In the genomic region with DNA sequence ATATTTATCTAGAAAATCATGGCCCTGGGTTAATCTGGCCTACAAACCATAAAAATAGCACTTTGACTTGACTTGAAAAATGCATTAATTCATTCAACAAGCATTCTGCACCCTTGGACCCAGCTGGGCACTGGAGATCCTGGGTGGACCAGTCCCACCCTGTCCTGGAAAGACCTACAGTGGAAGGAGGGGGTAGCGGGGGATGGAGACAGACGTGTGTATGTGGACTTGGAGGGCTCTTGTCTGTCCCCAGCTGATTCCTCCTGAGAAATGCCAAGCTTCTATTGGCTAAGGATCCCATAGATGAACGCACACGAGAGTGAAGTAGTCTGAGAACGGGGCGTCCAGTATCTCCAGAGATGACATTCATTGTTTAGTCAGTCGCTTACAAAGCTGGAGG, we compare ENCODE assay signal across 25 mouse cellular contexts. TPM values are rescaled to one million over a fixed set of nuclear protein-coding genes. Genes with fewer than 3 reads are reported as not detected.
DNase-seq lines count a peak whose midpoint lies in the region; ATAC-seq lines count a peak whose summit lies in the region.
"Had no signal": no experiment of that assay in that cellular context is flagged by ENCODE, and none has a peak within 500 bp of the region (broad histone marks: within the 10 kb centered on the region; RNA-seq: fewer than 3 reads in every experiment).

No protein-coding gene starts in this region.

- no peak overlapping the region for H3K9ac ChIP-seq in heart, embryonic 11.5 days (ENCODE audit: low read depth, low read length)
- no peak overlapping the region for H3K9ac ChIP-seq in kidney, embryonic 16.5 days (replicated peaks; ENCODE audit: low read length)
- H3K9ac ChIP-seq in heart, embryonic 16.5 days (ENCODE audit: low read length): no peak overlapping the region
- H3K9ac ChIP-seq: forebrain, embryonic 13.5 days; liver, embryonic 13.5 days had no signal

- peak; percentile 48 to 49 for DNase-seq in heart, adult 18-20 months
- no peak for DNase-seq in kidney, adult 18-20 months
- peak; percentile 84 for DNase-seq in lung, postnatal 10 days
- DNase-seq in left cerebral cortex, adult 11 months (ENCODE audit: low spot score): no peak
- no peak for DNase-seq in adrenal gland, postnatal 25 days
- DNase-seq: cerebellum, adult 18-20 months; liver, embryonic 13.5 days; thymus, adult 18-20 months had no signal

- no peaks in the 10 kb centered on the region for H3K9me3 ChIP-seq in heart, embryonic 11.5 days (replicated peaks; ENCODE audit: control insufficient read depth, low read length)
- H3K9me3 ChIP-seq in kidney, embryonic 16.5 days (ENCODE audit: low read length): no peaks in the 10 kb centered on the region
- H3K9me3 ChIP-seq in heart, embryonic 16.5 days (replicated peaks; ENCODE audit: control insufficient read depth, low read length): 0 out of 2 replicates have a peak, but pooled peaks cover 2% of the 10 kb centered on the region
- H3K9me3 ChIP-seq: embryonic facial prominence, embryonic 10.5 days; forebrain, embryonic 13.5 days had no signal

- H3K4me2 ChIP-seq in heart, embryonic 11.5 days: no peak overlapping the region
- no peak overlapping the region for H3K4me2 ChIP-seq in kidney, embryonic 16.5 days (replicated peaks; ENCODE audit: low read depth, low read length)
- H3K4me2 ChIP-seq in heart, embryonic 16.5 days (ENCODE audit: low read depth, low read length): no peak overlapping the region
- H3K4me2 ChIP-seq: forebrain, embryonic 13.5 days; liver, embryonic 13.5 days had no signal

- H3K4me1 ChIP-seq in heart, embryonic 11.5 days (ENCODE audit: control insufficient read depth, insufficient read depth, low read length): peaks cover 7% of the 10 kb centered on the region; the same call in 1 of the 2 replicates
- no peaks in the 10 kb centered on the region for H3K4me1 ChIP-seq in kidney, embryonic 16.5 days (ENCODE audit: insufficient read depth, low read length)
- H3K4me1 ChIP-seq in heart, embryonic 16.5 days (ENCODE audit: control insufficient read depth, insufficient read depth, low read length): 0 out of 2 replicates have a peak, but pooled peaks cover 3% of the 10 kb centered on the region
- H3K4me1 ChIP-seq: forebrain, embryonic 13.5 days; liver, embryonic 13.5 days had no signal

- H3K4me3 ChIP-seq in heart, embryonic 11.5 days (ENCODE audit: low read depth, low read length): no peak overlapping the region
- no peak overlapping the region for H3K4me3 ChIP-seq in kidney, embryonic 16.5 days (ENCODE audit: low read length)
- no peak overlapping the region for H3K4me3 ChIP-seq in heart, embryonic 16.5 days (ENCODE audit: low read length)
- H3K4me3 ChIP-seq: embryonic facial prominence, embryonic 10.5 days; forebrain, embryonic 13.5 days; liver, embryonic 13.5 days had no signal

- no peak overlapping the region for H3K27ac ChIP-seq in heart, embryonic 11.5 days (ENCODE audit: low read depth, low read length)
- peak overlapping the region; percentile 54; the same call in 1 of the 2 replicates for H3K27ac ChIP-seq in kidney, embryonic 16.5 days (ENCODE audit: low read length)
- peak overlapping the region; percentile 80 for H3K27ac ChIP-seq in heart, embryonic 16.5 days (ENCODE audit: low read length)
- H3K27ac ChIP-seq: forebrain, embryonic 13.5 days; liver, embryonic 13.5 days had no signal

- H3K36me3 ChIP-seq in heart, embryonic 11.5 days (ENCODE audit: control insufficient read depth, insufficient read depth, low read length): no peaks in the 10 kb centered on the region
- no peaks in the 10 kb centered on the region for H3K36me3 ChIP-seq in kidney, embryonic 16.5 days (ENCODE audit: insufficient read depth, low read length)
- no peaks in the 10 kb centered on the region for H3K36me3 ChIP-seq in heart, embryonic 16.5 days (ENCODE audit: control insufficient read depth, insufficient read depth)
- H3K36me3 ChIP-seq: embryonic facial prominence, embryonic 10.5 days; liver, embryonic 13.5 days had no signal

- WGBS in heart, embryonic 11.5 days (ENCODE audit: insufficient replicate concordance): 83% methylated on average over 7 of the region's 7 CpGs
- 87% methylated on average over 7 of the region's 7 CpGs for WGBS in kidney, embryonic 16.5 days
- WGBS in heart, embryonic 16.5 days: 79% methylated on average over 7 of the region's 7 CpGs

- no peak for ATAC-seq in heart, embryonic 11.5 days (replicated peaks; ENCODE audit: insufficient number of reproducible peaks, low FRiP score, low TSS enrichment)
- no peak for ATAC-seq in kidney, embryonic 16.5 days (ENCODE audit: low FRiP score, low TSS enrichment)
- ATAC-seq in heart, embryonic 16.5 days (replicated peaks; ENCODE audit: extremely low read depth, insufficient read depth, low FRiP score): no peak
- ATAC-seq: forebrain, embryonic 13.5 days; inflammation-experienced regulatory T-cells, adult 6 months; midbrain, embryonic 16.5 days had no signal

- H3K27me3 ChIP-seq in heart, embryonic 11.5 days (ENCODE audit: control insufficient read depth, insufficient read depth, low read length): 0 out of 2 replicates have a peak, but pooled peaks cover 4% of the 10 kb centered on the region
- H3K27me3 ChIP-seq in kidney, embryonic 16.5 days (ENCODE audit: insufficient read depth, low read length): no peaks in the 10 kb centered on the region
- H3K27me3 ChIP-seq in heart, embryonic 16.5 days (ENCODE audit: control insufficient read depth, insufficient read depth, low read length): no peaks in the 10 kb centered on the region
- H3K27me3 ChIP-seq: forebrain, embryonic 13.5 days; liver, embryonic 13.5 days had no signal

RNA-seq across cellular contexts. Expression of a gene that starts 18.0 kb away (rescaled TPM):
- not detected for total RNA-seq in heart, adult 18-20 months (2021)
- not detected in 2 replicates for polyA plus RNA-seq in heart, embryonic 11.5 days (2014; fragmentation: Nextera tagmentation; extraction: Ambion mirVana)
- polyA plus RNA-seq in kidney, embryonic 16.5 days (2015; fragmentation: Nextera tagmentation; extraction: Ambion mirVana): not detected in 2 replicates
- polyA plus RNA-seq in heart, embryonic 16.5 days (2015; fragmentation: Nextera tagmentation; extraction: Ambion mirVana): not detected in 2 replicates
- not detected in 2 replicates for total RNA-seq in adrenal gland, postnatal 25 days (2021)
- total RNA-seq: adrenal gland, adult 2 months; CH12.LX; gastrocnemius, postnatal 25 days; layer of hippocampus, postnatal 25 days; left cerebral cortex, postnatal 25 days; megakaryocyte, adult 5-6 weeks had no signal
- polyA plus RNA-seq: adrenal gland, adult 2 months; brain, embryonic 14.5 days; embryonic facial prominence, embryonic 10.5 days; forebrain, embryonic 13.5 days; hindbrain, embryonic 11.5 days; inflammation-experienced regulatory T-cells, adult 6 months; liver, embryonic 13.5 days; midbrain, embryonic 16.5 days; small intestine, adult 2 months; stomach, embryonic 14.5 days had no signal

RNA-seq across cellular contexts. Expression of a gene that starts 26.8 kb away (rescaled TPM):
- total RNA-seq in heart, adult 18-20 months (2021): not detected
- polyA plus RNA-seq in heart, embryonic 11.5 days (2014; fragmentation: Nextera tagmentation; extraction: Ambion mirVana): 15.0 and 17.1 TPM in 2 replicates
- 0.99 and 1.2 TPM in 2 replicates for polyA plus RNA-seq in kidney, embryonic 16.5 days (2015; fragmentation: Nextera tagmentation; extraction: Ambion mirVana)
- polyA plus RNA-seq in heart, embryonic 16.5 days (2015; fragmentation: Nextera tagmentation; extraction: Ambion mirVana): 0.70 and 0.84 TPM in 2 replicates
- total RNA-seq in adrenal gland, postnatal 25 days (2021): not detected in 2 replicates
- total RNA-seq: adrenal gland, adult 2 months; CH12.LX; gastrocnemius, postnatal 25 days; layer of hippocampus, postnatal 25 days; left cerebral cortex, postnatal 25 days had no signal
- polyA plus RNA-seq: adrenal gland, adult 2 months; forebrain, embryonic 13.5 days; inflammation-experienced regulatory T-cells, adult 6 months; midbrain, embryonic 16.5 days; small intestine, adult 2 months had no signal

RNA-seq across cellular contexts. Expression of a gene that starts 43.7 kb away (rescaled TPM):
- total RNA-seq in heart, adult 18-20 months (2021): 1 to 10 TPM; 5.7 to 7.2 TPM
- polyA plus RNA-seq in heart, embryonic 11.5 days (2014; fragmentation: Nextera tagmentation; extraction: Ambion mirVana): 10.3 and 11.1 TPM in 2 replicates
- 29.6 and 30.7 TPM in 2 replicates for polyA plus RNA-seq in kidney, embryonic 16.5 days (2015; fragmentation: Nextera tagmentation; extraction: Ambion mirVana)
- 9.1 and 10.5 TPM in 2 replicates for polyA plus RNA-seq in heart, embryonic 16.5 days (2015; fragmentation: Nextera tagmentation; extraction: Ambion mirVana)
- total RNA-seq in adrenal gland, postnatal 25 days (2021): 24.9 and 39.9 TPM in 2 replicates

RNA-seq across cellular contexts. Expression of a gene that starts 58.2 kb away (rescaled TPM):
- under 1 TPM in 1 of 2 experiments, not detected in 1; 0.62 TPM for total RNA-seq in heart, adult 18-20 months (2021)
- 1.4 and 1.7 TPM in 2 replicates for polyA plus RNA-seq in heart, embryonic 11.5 days (2014; fragmentation: Nextera tagmentation; extraction: Ambion mirVana)
- polyA plus RNA-seq in kidney, embryonic 16.5 days (2015; fragmentation: Nextera tagmentation; extraction: Ambion mirVana): 63.1 and 64.7 TPM in 2 replicates
- polyA plus RNA-seq in heart, embryonic 16.5 days (2015; fragmentation: Nextera tagmentation; extraction: Ambion mirVana): 3.1 TPM in 2 replicates
- not detected in 2 replicates for total RNA-seq in adrenal gland, postnatal 25 days (2021)
- total RNA-seq: adrenal gland, adult 2 months; gastrocnemius, postnatal 25 days; layer of hippocampus, postnatal 25 days; left cerebral cortex, postnatal 25 days; megakaryocyte, adult 5-6 weeks had no signal
- polyA plus RNA-seq: adrenal gland, adult 2 months; forebrain, embryonic 13.5 days; inflammation-experienced regulatory T-cells, adult 6 months; midbrain, embryonic 16.5 days had no signal

Comparison
In these comparisons a context has a peak if more than half of its experiments do, and no peak if none do; other contexts are left out.
1. DNase-seq: peak in heart, adult 18-20 months (2 of 2) and lung, postnatal 10 days (single experiment); none in kidney, adult 18-20 months (single experiment), left cerebral cortex, adult 11 months (single experiment) and adrenal gland, postnatal 25 days (single experiment).